Mouse (Mus musculus) neural tube, embryonic 14.5 days (tissue): Measurements from ENCODE around the gene Gadd45a. TPM values are rescaled to one million over a fixed set of nuclear protein-coding genes. Genes with fewer than 3 reads are reported as not detected.

Experiments
- ATAC-seq: fragments of 200-750 bp; cut with Nextera tagmentation; 2 replicates; pipeline ENCODE4 v1.8.0; 2017; ENCODE audit warnings: low read depth, mild to moderate bottlenecking, moderate TSS enrichment, moderate library complexity
- H3K27ac ChIP-seq: fragments of 300-500 bp; sonication (generic); 2 replicates; pipeline ENCODE4 v1.5.1; 2014; ENCODE audit warnings: low read depth, mild to moderate bottlenecking, control low read depth, low read length, moderate library complexity, mixed read lengths
- H3K27me3 ChIP-seq: fragments of 300-500 bp; sonication (generic); 2 replicates; pipeline ENCODE4 v1.6.1; 2014; ENCODE audit warnings: low read length; ENCODE audit not compliant: control insufficient read depth, insufficient read depth
- H3K36me3 ChIP-seq: fragments of 300-500 bp; sonication (generic); 2 replicates; pipeline ENCODE4 v1.6.1; 2014; ENCODE audit warnings: low read length, mixed read lengths; ENCODE audit not compliant: control insufficient read depth, insufficient read depth
- H3K4me1 ChIP-seq: fragments of 300-500 bp; sonication (generic); 2 replicates; pipeline ENCODE4 v1.6.1; 2014; ENCODE audit warnings: low read length; ENCODE audit not compliant: control insufficient read depth, insufficient read depth
- H3K4me2 ChIP-seq: fragments of 300-500 bp; sonication (generic); 2 replicates; pipeline ENCODE4 v1.6.1; 2014; ENCODE audit warnings: mild to moderate bottlenecking, low read depth, low read length, control low read depth
- H3K4me3 ChIP-seq: fragments of 300-500 bp; sonication (generic); 2 replicates; pipeline ENCODE4 v1.5.1; 2014; ENCODE audit warnings: low read depth, low read length, control low read depth, mixed read lengths
- H3K9ac ChIP-seq: fragments of 300-500 bp; sonication (generic); replicated peaks from 2 replicates; pipeline ENCODE4 v1.6.1; 2014; ENCODE audit warnings: low read depth, mild to moderate bottlenecking, control low read depth, low read length, mixed read lengths
- H3K9me3 ChIP-seq: fragments of 300-500 bp; sonication (generic); 2 replicates; pipeline ENCODE4 v1.6.1; 2016; ENCODE audit warnings: low read length; ENCODE audit not compliant: control insufficient read depth
- WGBS: fragments of 180-500 bp; shearing (Covaris S2); extraction: QIAGEN DNeasy Blood & Tissue Kit; methylation state at CpG from one replicate; pipeline ENCODE4 v1.1.7; 2014; 5-methylcytosine and 5-hydroxymethylcytosine counted together
- polyA plus RNA-seq: library from polyadenylated mRNA; unstranded; fragments of >200 nt; fragmentation: Nextera tagmentation; extraction: Ambion mirVana; gene quantifications from 2 replicates; pipeline ENCODE4 v1.2.1, GENCODE M21; 2014

Gene Gadd45a
- polyA plus RNA-seq, 1 experiment from 2014 or later, result 12.9 TPM

- WGBS, result 83% methylated on average over 15 of the region's 15 CpGs
- Histone ChIP-seq H3K4me3 (no peak overlapping the region), H3K27ac (no peak overlapping the region), H3K4me1 (no peaks in the 10 kb centered on the region), H3K9ac (no peak overlapping the region), H3K36me3 (no peaks in the 10 kb centered on the region), H3K9me3 (no peaks in the 10 kb centered on the region), H3K4me2 (no peak overlapping the region), H3K27me3 (no peaks in the 10 kb centered on the region)
- no peak for ATAC-seq
Observed at GRCm38 (mm10) chr6:67056108-67056888, 19.0 kb upstream of the Gadd45a start.

- Histone ChIP-seq H3K4me3 (no peak overlapping the region), H3K27ac (no peak overlapping the region)
- 60% methylated on average over 1 of the region's 1 CpGs for WGBS
Observed at GRCm38 (mm10) chr6:67050063-67050462, 12.8 kb upstream of the Gadd45a start.

GRCm38 (mm10) chr6:67049695-67050038 is 12.4 kb upstream of the Gadd45a start:
- Histone ChIP-seq H3K36me3 (no peaks in the 10 kb centered on the region), H3K27ac (no peak overlapping the region), H3K9me3 (no peaks in the 10 kb centered on the region), H3K9ac (no peak overlapping the region), H3K4me2 (no peak overlapping the region), H3K4me1 (0 out of 2 replicates have a peak, but pooled peaks cover 7% of the 10 kb centered on the region), H3K27me3 (no peaks in the 10 kb centered on the region), H3K4me3 (no peak overlapping the region)
- 39% methylated on average over 2 of the region's 2 CpGs for WGBS
- ATAC-seq, result peak; percentile 29; the same call in 1 of the 2 replicates

More at GRCm38 (mm10) chr6:67050063-67050462, 12.8 kb upstream of the Gadd45a start:
- Histone ChIP-seq H3K4me2 (no peak overlapping the region), H3K27me3 (no peaks in the 10 kb centered on the region), H3K9ac (no peak overlapping the region), H3K4me1 (0 out of 2 replicates have a peak, but pooled peaks cover 7% of the 10 kb centered on the region), H3K36me3 (no peaks in the 10 kb centered on the region), H3K9me3 (no peaks in the 10 kb centered on the region)
- no peak for ATAC-seq

GRCm38 (mm10) chr6:67048880-67049694 is 11.8 kb upstream of the Gadd45a start:
- Histone ChIP-seq H3K4me1 (0 out of 2 replicates have a peak, but pooled peaks cover 7% of the 10 kb centered on the region), H3K27ac (no peak overlapping the region; the same call in 1 of the 2 replicates), H3K9me3 (no peaks in the 10 kb centered on the region), H3K9ac (no peak overlapping the region), H3K27me3 (no peaks in the 10 kb centered on the region), H3K4me3 (no peak overlapping the region), H3K36me3 (no peaks in the 10 kb centered on the region), H3K4me2 (no peak overlapping the region)
- 29% methylated on average over 7 of the region's 7 CpGs for WGBS
- peak; percentile 85 for ATAC-seq

GRCm38 (mm10) chr6:67048052-67048691 is 10.9 kb upstream of the Gadd45a start:
- Histone ChIP-seq H3K36me3 (no peaks in the 10 kb centered on the region), H3K27ac (no peak overlapping the region), H3K4me2 (no peak overlapping the region), H3K9me3 (no peaks in the 10 kb centered on the region), H3K27me3 (no peaks in the 10 kb centered on the region), H3K4me1 (0 out of 2 replicates have a peak, but pooled peaks cover 7% of the 10 kb centered on the region), H3K9ac (no peak overlapping the region), H3K4me3 (no peak overlapping the region)
- 67% methylated on average over 3 of the region's 3 CpGs for WGBS
- ATAC-seq, result peak; percentile 26; the same call in 1 of the 2 replicates

GRCm38 (mm10) chr6:67046937-67047336 is 9.7 kb upstream of the Gadd45a start:
- Histone ChIP-seq H3K27ac (no peak overlapping the region), H3K27me3 (no peaks in the 10 kb centered on the region), H3K36me3 (no peaks in the 10 kb centered on the region), H3K9ac (no peak overlapping the region), H3K4me3 (no peak overlapping the region), H3K4me1 (0 out of 2 replicates have a peak, but pooled peaks cover 7% of the 10 kb centered on the region), H3K4me2 (no peak overlapping the region), H3K9me3 (no peaks in the 10 kb centered on the region)
- no peak for ATAC-seq
- WGBS, result 77% methylated on average over 3 of the region's 3 CpGs

- Histone ChIP-seq H3K9me3 (no peaks in the 10 kb centered on the region), H3K36me3 (no peaks in the 10 kb centered on the region), H3K27ac (no peak overlapping the region), H3K4me3 (no peak overlapping the region), H3K4me1 (0 out of 2 replicates have a peak, but pooled peaks cover 7% of the 10 kb centered on the region), H3K27me3 (no peaks in the 10 kb centered on the region), H3K4me2 (no peak overlapping the region), H3K9ac (no peak overlapping the region)
- WGBS, result 93% methylated on average over 3 of the region's 3 CpGs
- ATAC-seq, result no peak
Observed at GRCm38 (mm10) chr6:67045424-67045823, 8.2 kb upstream of the Gadd45a start.

- no peak for ATAC-seq
- H3K4me1 ChIP-seq, result no peaks in the 10 kb centered on the region
- no peak overlapping the region for H3K4me3 ChIP-seq
- no peaks in the 10 kb centered on the region for H3K9me3 ChIP-seq
- no peak overlapping the region for H3K9ac ChIP-seq
- WGBS, result 71% methylated on average over 4 of the region's 4 CpGs
- H3K36me3 ChIP-seq, result no peaks in the 10 kb centered on the region
- no peak overlapping the region for H3K4me2 ChIP-seq
- no peak overlapping the region for H3K27ac ChIP-seq
- no peaks in the 10 kb centered on the region for H3K27me3 ChIP-seq
Observed at GRCm38 (mm10) chr6:67040904-67041410, 3.7 kb upstream of the Gadd45a start.
